Mouse (Mus musculus) lung, postnatal 0 days (tissue): ENCODE measurements around the gene Gpc3. TPM values are rescaled to one million over a fixed set of nuclear protein-coding genes. Genes with fewer than 3 reads are reported as not detected.

Source experiments
- ATAC-seq: fragments of 200-750 bp; cut with Nextera tagmentation; 2 replicates; pipeline ENCODE4 v1.8.0; 2017; ENCODE audit warnings: moderate library complexity
- DNase-seq: peaks from one replicate; pipeline ENCODE4 v3.0.0-alpha.2; 2016; ENCODE audit warnings: low spot score
- H3K27ac ChIP-seq: fragments of 300-500 bp; sonication (generic); 2 replicates; pipeline ENCODE4 v1.5.1; 2014; ENCODE audit warnings: antibody characterized with exemption, mild to moderate bottlenecking, low read length, mixed read lengths
- H3K27me3 ChIP-seq: fragments of 300-500 bp; sonication (generic); replicated peaks from 2 replicates; pipeline ENCODE4 v1.6.1; 2014; ENCODE audit warnings: low read length, mixed read lengths; ENCODE audit not compliant: insufficient read depth
- H3K36me3 ChIP-seq: fragments of 300-500 bp; sonication (generic); 2 replicates; pipeline ENCODE4 v1.6.1; 2014; ENCODE audit warnings: low read length, mixed read lengths; ENCODE audit not compliant: insufficient read depth
- H3K4me1 ChIP-seq: fragments of 300-500 bp; sonication (generic); 2 replicates; pipeline ENCODE4 v1.6.1; 2014; ENCODE audit warnings: antibody characterized with exemption, low read depth, low read length, mixed read lengths; ENCODE audit not compliant: insufficient read depth
- H3K4me2 ChIP-seq: fragments of 300-500 bp; sonication (generic); replicated peaks from 2 replicates; pipeline ENCODE4 v1.6.1; 2014; ENCODE audit warnings: low read depth, mild to moderate bottlenecking, low read length, moderate library complexity, mixed read lengths
- H3K4me3 ChIP-seq: fragments of 300-500 bp; sonication (generic); 2 replicates; pipeline ENCODE4 v1.5.1; 2014; ENCODE audit warnings: low read depth, low read length
- H3K9ac ChIP-seq: fragments of 300-500 bp; sonication (generic); replicated peaks from 2 replicates; pipeline ENCODE4 v1.6.1; 2014; ENCODE audit warnings: low read depth, mild to moderate bottlenecking
- H3K9me3 ChIP-seq: fragments of 300-500 bp; sonication (generic); 2 replicates; pipeline ENCODE4 v1.6.1; 2016; ENCODE audit warnings: low read length, mixed read lengths
- CTCF ChIP-seq: IDR thresholded peaks from 2 replicates; pipeline ENCODE4 v1.5.1; 2016; ENCODE audit warnings: antibody characterized with exemption, mild to moderate bottlenecking
- EP300 ChIP-seq: IDR thresholded peaks from 2 replicates; pipeline ENCODE4 v1.6.1; 2016; ENCODE audit warnings: antibody characterized with exemption, mild to moderate bottlenecking, control low read depth
- WGBS: fragments of 180-500 bp; shearing (Covaris S2); extraction: QIAGEN DNeasy Blood & Tissue Kit; methylation state at CpG from one replicate; pipeline ENCODE4 v1.1.7; 2014; 5-methylcytosine and 5-hydroxymethylcytosine counted together
- polyA plus RNA-seq: library from polyadenylated mRNA; unstranded; fragments of >200 nt; fragmentation: Nextera tagmentation; extraction: Ambion mirVana; gene quantifications from 2 replicates; pipeline ENCODE4 v1.2.1, GENCODE M21; 2015

Gene Gpc3
- polyA plus RNA-seq, 1 experiment from 2014 or later, result 294 TPM

- no peaks in the 10 kb centered on the region for H3K9me3 ChIP-seq
- no peak overlapping the region for H3K4me2 ChIP-seq
- no peak overlapping the region for H3K9ac ChIP-seq
- WGBS, result 44% methylated on average over 3 of the region's 3 CpGs
- H3K36me3 ChIP-seq, result no peaks in the 10 kb centered on the region
- H3K4me1 ChIP-seq, result no peaks in the 10 kb centered on the region
- no peak overlapping the region for H3K4me3 ChIP-seq
- ATAC-seq (no peak), DNase-seq (no peak)
- H3K27me3 ChIP-seq, result no peaks in the 10 kb centered on the region
- TF ChIP-seq EP300 (no peak), CTCF (no peak)
- H3K27ac ChIP-seq, result no peak overlapping the region
Observed at GRCm38 (mm10) chrX:52446530-52446929, 167.2 kb downstream of the Gpc3 start.

- no peaks in the 10 kb centered on the region for H3K4me1 ChIP-seq
Observed at GRCm38 (mm10) chrX:52444977-52445376, 168.8 kb downstream of the Gpc3 start.

GRCm38 (mm10) chrX:52441798-52442197 is 172.0 kb downstream of the Gpc3 start:
- TF ChIP-seq EP300 (no peak), CTCF (peak; percentile 48)
- H3K4me3 ChIP-seq, result no peak overlapping the region
- no peaks in the 10 kb centered on the region for H3K36me3 ChIP-seq
- no peak for ATAC-seq
- H3K4me1 ChIP-seq, result no peaks in the 10 kb centered on the region
- no peaks in the 10 kb centered on the region for H3K27me3 ChIP-seq
- no peak overlapping the region for H3K27ac ChIP-seq
- 64% methylated on average over 3 of the region's 3 CpGs for WGBS
- H3K9ac ChIP-seq, result no peak overlapping the region
- no peaks in the 10 kb centered on the region for H3K9me3 ChIP-seq
- DNase-seq, result peak; percentile 7
- H3K4me2 ChIP-seq, result no peak overlapping the region

More at GRCm38 (mm10) chrX:52444977-52445376, 168.8 kb downstream of the Gpc3 start:
- Histone ChIP-seq H3K9me3 (no peaks in the 10 kb centered on the region), H3K4me3 (no peak overlapping the region), H3K9ac (no peak overlapping the region), H3K27ac (no peak overlapping the region), H3K27me3 (no peaks in the 10 kb centered on the region), H3K4me2 (no peak overlapping the region), H3K36me3 (no peaks in the 10 kb centered on the region)
- DNase-seq (no peak), ATAC-seq (no peak)
- WGBS, result 57% methylated on average over 2 of the region's 2 CpGs
- TF ChIP-seq CTCF, result no peak
- TF ChIP-seq EP300, result no peak

GRCm38 (mm10) chrX:52439421-52439820 is 174.3 kb downstream of the Gpc3 start:
- WGBS, result 35% methylated on average over 5 of the region's 5 CpGs
- ATAC-seq (no peak), DNase-seq (no peak)
- Histone ChIP-seq H3K27ac (no peak overlapping the region), H3K36me3 (no peaks in the 10 kb centered on the region), H3K9ac (no peak overlapping the region), H3K4me1 (no peaks in the 10 kb centered on the region), H3K4me2 (no peak overlapping the region), H3K9me3 (no peaks in the 10 kb centered on the region), H3K4me3 (no peak overlapping the region), H3K27me3 (no peaks in the 10 kb centered on the region)
- no peak for TF ChIP-seq CTCF
- no peak for TF ChIP-seq EP300

GRCm38 (mm10) chrX:52425605-52426004 is 188.1 kb downstream of the Gpc3 start:
- H3K36me3 ChIP-seq, result no peaks in the 10 kb centered on the region
- H3K4me2 ChIP-seq, result no peak overlapping the region
- H3K4me1 ChIP-seq, result no peaks in the 10 kb centered on the region
- DNase-seq (no peak), ATAC-seq (no peak)
- TF ChIP-seq EP300 (no peak), CTCF (no peak)
- WGBS, result 91% methylated on average over 5 of the region's 5 CpGs
- H3K4me3 ChIP-seq, result no peak overlapping the region
- no peak overlapping the region for H3K27ac ChIP-seq
- no peaks in the 10 kb centered on the region for H3K27me3 ChIP-seq
- no peaks in the 10 kb centered on the region for H3K9me3 ChIP-seq
- H3K9ac ChIP-seq, result no peak overlapping the region

GRCm38 (mm10) chrX:52419850-52420249 is 193.9 kb downstream of the Gpc3 start:
- 47% methylated on average over 3 of the region's 3 CpGs for WGBS
- ATAC-seq, result no peak
- no peak overlapping the region for H3K9ac ChIP-seq

GRCm38 (mm10) chrX:52412936-52413335 is 200.8 kb downstream of the Gpc3 start:
- H3K4me1 ChIP-seq, result no peaks in the 10 kb centered on the region
- ATAC-seq, result no peak
- no peak overlapping the region for H3K4me2 ChIP-seq
- no peaks in the 10 kb centered on the region for H3K36me3 ChIP-seq
- no peaks in the 10 kb centered on the region for H3K9me3 ChIP-seq
- no peak for TF ChIP-seq CTCF
- no peak for TF ChIP-seq EP300
- H3K9ac ChIP-seq, result no peak overlapping the region
- no peaks in the 10 kb centered on the region for H3K27me3 ChIP-seq
- no peak overlapping the region for H3K4me3 ChIP-seq
- no peak overlapping the region for H3K27ac ChIP-seq
- no peak for DNase-seq
- WGBS, result 81% methylated on average over 3 of the region's 3 CpGs

More at GRCm38 (mm10) chrX:52419850-52420249, 193.9 kb downstream of the Gpc3 start:
- TF ChIP-seq EP300 (no peak), CTCF (no peak)
- H3K36me3 ChIP-seq, result no peaks in the 10 kb centered on the region
- H3K4me1 ChIP-seq, result no peaks in the 10 kb centered on the region
- no peak overlapping the region for H3K4me3 ChIP-seq
- H3K4me2 ChIP-seq, result no peak overlapping the region
- H3K27me3 ChIP-seq, result no peaks in the 10 kb centered on the region
- peak; percentile 5 for DNase-seq
- no peaks in the 10 kb centered on the region for H3K9me3 ChIP-seq
- no peak overlapping the region for H3K27ac ChIP-seq
